Mouse (Mus musculus): ENCODE measurements at regions not wholly inside any gene's neighbourhood (a gene's known extent, or its start where the extent isn't known, plus 50 kb on each side); places are given as distances from the start of the nearest gene placed in this dataset.

DNA sequence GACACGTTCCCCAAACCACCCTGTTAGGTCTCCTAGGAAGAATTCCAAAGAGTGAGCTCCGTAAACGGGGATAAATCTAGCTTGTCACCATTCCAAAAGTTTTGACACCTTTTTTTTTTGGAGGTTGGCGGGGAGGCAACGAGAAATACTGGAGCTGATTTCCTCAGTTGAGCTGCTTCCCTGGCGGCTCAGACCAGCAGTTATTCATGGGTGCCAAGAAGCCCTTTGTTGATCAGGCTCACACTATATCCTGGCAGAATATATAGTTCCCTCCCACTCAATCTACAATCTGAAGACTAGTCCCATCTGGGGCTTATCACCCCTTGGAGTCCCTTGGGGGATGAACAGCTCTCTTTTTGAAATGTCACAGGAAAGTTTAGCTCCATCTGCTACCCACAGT is 77.5 kb upstream of the Tiam2 start:
- no peak for DNase-seq

DNA sequence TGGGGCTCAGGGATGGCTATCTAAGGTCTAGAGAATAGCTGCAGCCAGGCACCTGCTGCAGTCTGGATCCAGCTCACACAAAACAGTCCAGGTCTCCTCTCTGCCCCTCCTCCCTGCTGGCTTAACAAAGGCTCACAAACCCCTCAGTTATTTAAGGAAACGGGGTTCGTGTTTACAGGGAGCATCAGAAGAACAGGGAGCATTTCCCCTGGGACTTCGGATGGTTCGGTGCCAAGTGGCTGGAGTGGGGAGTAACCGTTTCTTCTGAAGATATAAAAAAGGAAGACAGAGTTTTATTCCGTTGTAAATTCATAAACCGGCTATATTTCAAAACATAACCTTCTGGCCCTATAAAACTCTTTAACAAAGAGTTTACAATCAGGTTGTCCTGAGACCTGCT is 77.1 kb upstream of the Tiam2 start:
- no peak for DNase-seq

DNA sequence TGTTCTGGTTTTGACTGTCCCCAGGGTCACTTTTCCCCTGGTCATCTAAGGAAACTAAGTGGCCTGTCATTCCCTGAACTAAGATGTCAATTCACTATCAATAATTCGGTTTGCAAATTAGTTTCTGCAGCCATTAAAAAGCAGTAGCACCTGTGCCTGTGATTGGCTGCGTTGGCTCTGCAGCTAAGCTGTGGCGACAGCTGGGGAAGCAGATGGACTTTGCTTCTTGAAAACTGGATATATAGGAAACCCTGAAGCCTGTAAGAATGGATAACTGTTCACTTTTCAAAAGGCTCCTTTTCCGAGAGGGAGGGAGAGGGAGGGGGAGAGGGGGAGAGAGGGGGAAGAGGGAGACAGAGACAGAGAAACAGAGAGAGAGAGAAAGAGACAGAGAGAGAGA is 75.2 kb upstream of the Tiam2 start:
- no peak for DNase-seq

DNA sequence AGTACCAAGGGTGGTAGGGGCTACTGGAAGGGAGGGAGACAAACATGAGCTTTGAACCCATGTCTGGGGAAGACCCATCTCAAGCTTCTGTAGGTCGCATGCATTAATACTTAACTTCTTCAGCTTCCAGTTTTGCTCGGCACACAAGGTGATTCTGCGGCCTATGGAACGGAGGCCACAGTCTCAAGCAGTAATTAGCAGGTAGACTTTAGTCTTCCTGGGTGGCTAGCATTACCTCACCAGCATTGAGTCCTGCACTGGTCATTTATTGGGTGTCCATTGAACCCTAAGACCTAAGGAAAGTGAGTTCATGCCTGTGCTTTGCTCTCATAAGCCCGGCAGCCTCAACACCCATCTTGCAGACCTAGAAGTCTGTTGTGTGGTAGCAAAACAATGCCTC is 74.4 kb upstream of the Tiam2 start:
- no peak for DNase-seq

DNA sequence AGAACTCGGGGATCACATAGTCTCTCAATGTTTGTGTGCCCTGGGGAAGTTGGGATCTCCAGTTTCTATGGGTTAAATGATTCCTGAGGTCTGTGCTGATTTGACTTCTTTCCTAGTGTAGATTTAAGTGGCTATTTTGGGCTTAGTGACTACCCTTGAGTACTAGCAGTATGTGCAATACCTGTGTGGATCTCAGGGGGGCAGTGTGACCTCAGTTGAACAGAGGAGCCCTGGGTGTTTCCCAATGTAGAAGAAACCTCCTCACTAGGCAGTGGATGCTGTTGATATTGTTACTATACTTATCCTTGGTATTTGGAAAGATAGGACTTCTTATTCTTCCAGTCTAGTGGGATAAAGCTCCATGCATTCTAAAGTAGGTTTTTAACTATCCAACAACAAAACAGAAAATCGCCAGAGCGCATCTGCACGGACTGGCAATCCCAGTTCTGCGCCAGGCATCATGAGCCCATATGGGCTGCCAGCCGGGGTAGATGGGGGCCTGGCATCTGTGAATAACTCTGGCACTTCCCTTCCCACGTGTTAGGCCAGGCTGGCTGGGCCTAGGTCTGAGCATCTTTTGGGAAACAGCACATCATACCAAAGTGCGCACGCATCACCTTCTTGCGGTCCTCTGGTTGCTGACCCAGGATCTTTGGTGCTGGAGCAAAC is 72.7 kb upstream of the Tiam2 start:
- DNase-seq = peak; percentile 36

DNA sequence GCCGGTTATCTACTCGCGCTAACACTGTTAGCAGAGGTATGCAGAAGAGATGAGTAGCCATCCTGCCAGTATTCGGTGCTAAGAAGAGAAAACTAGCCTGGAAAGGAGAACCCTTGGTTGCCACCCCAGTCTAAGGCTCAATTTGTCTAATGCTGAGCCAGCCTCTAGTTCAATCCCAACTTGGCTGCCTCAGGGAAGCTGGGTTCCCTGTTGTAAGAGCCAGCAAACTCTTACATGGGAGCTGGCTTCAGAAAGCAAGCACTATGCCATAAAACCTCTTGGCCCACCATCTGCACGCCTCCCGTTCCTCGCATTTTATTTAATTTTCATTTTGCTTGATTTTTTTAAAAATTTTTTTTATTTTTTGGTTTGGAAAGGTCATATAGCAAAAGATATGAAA is 69.6 kb upstream of the Tiam2 start:
- DNase-seq = no peak

DNA sequence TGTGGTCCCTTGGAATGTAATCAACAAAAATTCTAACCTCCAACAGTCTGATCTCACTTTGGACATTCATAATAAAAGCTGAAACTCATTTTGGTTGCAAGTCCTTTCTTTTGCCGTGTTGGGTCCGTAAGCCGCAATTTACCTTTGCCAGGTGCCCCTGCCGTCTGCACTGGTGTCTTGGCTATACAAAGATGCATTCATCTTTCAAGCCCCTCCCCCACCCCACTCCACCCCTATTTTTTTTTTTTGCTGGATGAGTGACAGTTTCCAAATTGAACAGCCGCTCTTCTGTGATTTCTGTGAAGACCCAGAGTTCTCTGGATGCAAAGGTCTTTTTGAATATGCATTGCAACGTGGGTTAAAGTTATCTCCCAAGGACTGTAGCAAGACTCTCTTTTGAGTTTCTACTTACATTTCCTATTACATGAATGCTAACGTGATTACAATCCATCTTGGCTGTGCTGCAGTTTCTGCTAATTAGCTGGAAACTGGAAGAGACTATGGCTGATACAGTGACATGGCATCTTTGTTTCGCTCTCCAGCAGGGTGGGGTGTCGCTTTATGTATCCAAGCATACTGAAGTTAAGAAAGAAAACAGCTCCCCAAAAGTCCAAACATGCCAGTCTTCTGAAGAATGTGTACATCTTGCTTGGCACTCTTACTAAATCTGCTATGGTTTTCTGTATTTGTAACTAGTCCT is 67.4 kb upstream of the Tiam2 start:
- DNase-seq = no peak

DNA sequence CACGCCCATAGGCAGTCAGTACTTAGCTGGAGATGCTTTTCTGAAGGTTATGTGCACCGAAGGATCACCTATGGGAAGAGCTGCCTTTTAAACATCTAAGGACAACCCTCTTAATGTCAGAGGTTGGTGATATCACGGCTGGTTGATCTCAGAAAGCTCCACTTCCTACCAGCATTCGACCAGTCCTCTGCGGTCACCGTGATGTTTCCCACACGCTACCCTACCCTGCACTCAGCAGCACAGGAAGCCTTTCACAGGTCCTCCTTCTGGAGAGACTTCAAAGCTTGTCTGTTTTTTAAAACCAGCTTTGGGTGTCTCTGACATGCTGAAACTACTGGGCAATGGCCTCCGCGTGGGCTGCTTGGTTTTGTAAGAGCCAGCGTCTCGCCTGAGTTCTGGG is 65.6 kb upstream of the Tiam2 start:
- DNase-seq = no peak

DNA sequence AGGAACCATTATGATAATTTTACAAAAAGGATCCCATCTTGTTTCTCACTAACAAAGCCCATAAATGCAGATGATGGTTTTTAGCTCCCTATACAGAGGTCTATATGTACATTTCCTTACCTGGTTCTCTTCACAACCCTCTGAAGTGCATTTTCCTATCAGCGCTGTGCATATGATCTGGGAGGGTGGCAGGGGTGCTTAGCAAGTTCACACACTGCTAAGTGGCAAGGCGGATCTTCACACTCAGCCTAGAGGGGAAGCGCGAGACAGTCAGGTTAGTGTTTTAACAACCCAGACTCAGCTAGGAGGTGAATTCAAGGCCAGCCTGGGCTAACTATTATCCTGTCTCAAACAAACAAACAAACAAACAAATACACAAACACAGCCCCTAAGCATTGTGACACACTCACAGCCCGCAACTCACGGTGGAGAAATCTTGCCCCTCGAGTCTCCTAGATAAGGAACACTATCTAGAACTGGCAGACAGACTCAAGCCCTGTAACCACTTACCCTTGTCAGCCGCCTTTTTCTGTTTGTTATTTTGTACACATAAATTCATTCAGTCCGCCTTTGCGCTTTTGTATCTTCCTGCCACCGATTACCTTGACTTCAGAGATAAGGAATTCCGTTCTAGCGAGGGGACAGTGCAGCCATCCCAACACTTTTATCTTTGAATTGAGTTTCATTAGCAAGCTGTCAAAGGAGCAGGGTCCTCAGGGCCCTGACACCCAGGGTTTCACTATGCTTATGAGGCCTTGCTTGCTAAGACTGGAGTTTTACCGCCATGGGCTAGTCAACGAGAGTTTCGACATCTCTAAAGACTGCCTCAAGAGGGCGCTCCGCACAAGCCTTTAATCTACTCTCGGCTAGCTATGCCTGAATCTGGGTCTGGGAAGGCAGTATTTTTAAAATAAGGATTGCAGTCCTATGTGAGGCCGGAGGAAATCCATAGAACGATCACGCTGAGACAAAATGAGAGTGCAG is 53.0 kb upstream of the Tiam2 start:
- DNase-seq = peak; percentile 91

DNA sequence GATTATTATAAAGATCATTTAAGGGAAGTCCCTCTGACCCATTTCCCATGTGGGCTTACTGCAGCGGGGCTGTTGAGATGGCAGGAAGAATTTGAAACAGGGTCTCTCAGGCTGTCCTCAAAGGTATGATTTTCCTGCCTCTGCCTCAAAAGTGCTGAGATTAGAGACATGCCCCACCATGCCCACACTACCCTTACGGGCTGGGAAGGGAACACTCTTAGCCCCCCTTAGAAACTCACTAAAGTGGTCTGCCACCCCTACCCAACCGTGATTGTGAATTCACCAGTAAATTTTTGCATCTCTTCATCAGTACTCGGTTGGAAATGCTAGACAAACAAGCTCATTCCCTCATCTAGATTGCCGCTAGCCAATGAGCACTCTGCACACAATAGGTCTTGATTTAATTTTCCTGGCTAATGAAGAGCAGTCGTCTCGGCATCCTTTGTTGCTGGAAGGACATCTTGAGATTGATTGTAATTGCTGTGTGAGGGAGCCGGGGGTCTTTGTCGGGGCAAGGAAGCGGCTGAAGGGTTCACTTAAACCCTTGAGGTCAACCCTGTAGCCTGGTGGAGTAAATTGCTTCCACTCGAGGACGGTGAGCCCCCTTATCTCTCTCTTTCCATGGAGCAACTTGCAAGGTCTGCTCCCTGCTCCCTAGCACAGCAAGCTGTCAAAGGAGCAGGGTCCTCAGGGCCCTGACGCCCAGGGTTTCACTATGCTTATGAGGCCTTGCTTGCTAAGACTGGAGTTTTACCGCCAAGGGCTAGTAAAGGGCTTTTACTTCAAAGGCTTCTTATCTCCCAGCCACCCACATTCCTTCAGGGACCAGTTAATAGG is 51.7 kb upstream of the Tiam2 start:
- DNase-seq = peak; percentile 61

All from embryo, embryonic 11 days (tissue).